Mouse (Mus musculus) thymus, postnatal 14 days (tissue): ENCODE measurements around the gene Gm11060.

Experiments used
- DNase-seq: peaks from one replicate; pipeline ENCODE4 v3.0.0; 2021

The Gm11060 gene

DNA sequence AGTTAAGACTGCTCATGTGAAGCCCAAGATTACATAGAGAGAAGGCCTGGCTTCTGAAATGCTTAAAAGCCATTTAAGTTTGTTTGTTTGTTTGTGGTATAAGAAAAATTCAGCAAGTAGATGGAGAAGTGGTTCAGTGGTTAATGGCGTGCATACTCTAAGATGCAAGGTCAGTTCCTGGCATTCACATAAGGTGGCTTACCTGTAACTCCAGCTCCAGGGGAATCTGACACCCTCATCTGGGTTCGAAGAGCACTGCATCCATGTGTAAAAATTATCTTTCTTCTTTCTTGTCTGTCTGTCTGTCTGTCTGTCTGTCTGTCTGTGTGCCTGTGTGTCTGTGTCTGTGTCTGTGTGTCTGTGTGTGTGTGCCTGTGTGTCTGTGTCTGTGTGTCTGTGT, at the start of gene Gm11060:
TSS of gene Gm11060 (plus strand) at position 301 of the 400 bp plus-strand sequence.
- DNase-seq, result no peak

DNA sequence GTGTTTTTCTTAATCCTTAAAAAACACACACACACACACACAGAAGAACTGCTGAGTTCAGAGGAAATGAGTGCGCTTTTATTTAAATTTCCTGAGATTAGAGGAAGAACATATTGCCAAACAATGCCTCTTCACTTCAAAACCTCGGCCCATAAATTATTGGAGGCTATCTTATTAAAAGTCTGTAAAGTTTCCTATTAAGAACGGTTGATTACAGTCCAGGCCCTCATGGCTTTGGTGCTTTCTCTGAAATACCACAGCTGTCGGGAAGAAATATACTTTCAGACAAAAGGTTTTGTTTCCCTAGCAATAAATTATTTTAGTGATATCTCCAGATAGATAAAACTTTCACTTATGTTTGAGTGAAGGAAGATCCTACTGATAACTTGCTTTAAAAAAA, 48.7 kb upstream of the Gm11060 start:
- no peak for DNase-seq

DNA sequence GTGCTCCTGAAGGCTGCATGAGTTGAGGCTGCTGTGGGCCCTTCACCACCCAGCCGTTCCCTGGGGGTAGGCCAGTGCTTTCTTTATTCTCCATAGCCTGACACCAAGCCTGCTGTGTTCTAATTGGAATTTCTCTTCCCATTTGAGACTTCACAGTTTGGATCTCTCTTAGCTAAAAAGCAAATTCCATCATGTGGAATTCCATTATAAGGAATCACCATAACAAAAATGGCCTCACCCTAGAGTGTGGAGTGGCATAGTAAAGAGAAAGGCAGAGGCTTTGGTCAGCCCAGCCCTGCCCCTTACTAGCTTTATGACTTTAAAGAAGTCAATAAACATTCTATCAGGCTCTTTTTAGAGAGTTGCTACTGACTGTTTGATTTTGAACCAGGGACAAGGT, 43.5 kb upstream of the Gm11060 start:
- no peak for DNase-seq

DNA sequence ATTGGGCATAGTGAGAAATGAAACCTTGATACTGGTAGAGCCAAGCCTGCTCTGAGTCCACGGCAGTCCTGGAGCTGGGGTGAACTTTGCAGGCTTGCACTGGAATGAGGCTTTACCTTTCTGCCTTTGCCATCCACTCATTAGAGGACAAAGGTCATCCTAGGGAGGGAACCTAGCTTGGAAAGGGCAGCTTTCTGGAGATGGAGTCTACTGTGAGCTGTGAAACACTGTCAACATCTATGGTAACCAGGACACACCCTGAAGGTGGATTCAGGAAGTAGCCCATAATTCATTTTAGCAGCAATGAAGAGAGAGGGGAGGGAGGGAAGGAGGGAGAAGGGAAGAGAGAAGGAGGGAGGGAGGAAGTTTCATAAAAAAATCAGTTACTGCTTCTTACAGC, 36.3 kb upstream of the Gm11060 start:
- no peak for DNase-seq

DNA sequence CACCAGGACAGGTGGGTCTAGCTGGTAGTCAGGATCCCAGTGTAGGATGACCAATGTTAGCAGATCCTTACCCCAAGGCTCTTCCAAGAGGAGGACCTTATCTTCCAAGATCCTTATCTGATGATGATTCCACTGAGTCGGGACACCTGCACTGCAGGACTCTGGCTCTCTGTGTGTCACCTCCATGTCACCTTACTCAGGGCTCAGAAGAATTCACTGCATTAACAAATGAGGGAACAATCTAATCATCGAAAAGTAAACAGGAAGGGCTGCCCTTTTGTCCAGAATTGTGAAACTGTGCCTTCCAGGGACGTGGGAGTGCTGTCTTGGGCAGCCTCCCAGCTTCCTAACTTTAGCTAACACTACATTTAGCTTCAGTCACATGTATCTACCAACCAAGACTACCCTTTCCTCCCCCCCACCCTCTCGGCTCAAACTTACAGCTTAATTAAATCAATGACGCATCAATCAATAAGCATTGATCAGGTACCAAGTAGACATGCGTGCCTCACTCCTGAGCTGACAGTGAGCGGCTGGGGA, 33.2 kb upstream of the Gm11060 start:
- no peak for DNase-seq

DNA sequence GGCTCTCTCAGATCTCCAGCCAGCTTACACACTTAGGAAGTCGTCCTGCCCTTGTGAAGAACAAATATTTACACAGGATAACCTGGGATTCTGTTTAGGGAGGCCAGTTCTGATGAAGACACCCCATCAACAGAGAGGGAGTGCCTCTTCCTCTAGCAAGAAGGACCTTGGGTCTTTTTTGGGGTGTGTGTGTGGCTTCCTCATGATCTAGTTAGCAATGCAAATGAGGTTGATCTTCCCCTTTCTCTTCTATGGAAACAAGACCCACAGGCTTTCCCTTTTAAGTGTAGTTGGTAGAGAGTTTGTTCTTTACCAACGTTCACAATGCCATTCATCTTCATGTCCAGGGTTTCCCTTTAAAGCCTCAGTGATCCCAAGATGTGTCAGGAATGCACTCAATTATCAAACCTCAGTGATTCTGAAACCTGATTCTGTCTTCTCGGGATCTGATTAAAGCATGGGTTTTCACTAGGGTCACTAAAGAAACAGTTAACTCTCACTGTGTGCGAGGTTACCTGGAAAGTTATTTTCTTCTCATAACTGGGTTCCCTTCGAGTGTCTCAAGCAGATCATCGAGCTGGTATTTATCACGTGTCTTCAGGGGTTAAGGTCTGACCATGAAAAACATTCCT, 29.0 kb upstream of the Gm11060 start:
- no peak for DNase-seq

DNA sequence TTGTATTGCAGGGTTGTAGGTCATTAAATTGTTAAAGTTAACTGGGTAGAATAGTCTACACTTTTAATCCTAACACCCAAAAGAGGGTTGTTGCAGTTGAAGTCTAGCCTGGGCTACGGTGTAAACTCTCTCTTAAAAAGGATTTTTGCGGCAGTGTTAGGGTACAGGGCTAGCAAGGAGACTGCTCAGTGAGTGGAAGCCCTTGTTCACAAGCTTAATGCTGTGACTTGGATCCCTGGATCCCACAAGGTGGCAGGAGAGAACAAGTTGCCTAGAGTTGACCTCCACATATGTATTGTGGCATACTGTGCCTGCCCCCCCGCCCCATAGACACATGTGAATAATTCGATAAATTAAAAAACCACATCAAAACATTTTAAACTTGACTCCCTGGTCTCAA, 19.3 kb upstream of the Gm11060 start:
- no peak for DNase-seq

DNA sequence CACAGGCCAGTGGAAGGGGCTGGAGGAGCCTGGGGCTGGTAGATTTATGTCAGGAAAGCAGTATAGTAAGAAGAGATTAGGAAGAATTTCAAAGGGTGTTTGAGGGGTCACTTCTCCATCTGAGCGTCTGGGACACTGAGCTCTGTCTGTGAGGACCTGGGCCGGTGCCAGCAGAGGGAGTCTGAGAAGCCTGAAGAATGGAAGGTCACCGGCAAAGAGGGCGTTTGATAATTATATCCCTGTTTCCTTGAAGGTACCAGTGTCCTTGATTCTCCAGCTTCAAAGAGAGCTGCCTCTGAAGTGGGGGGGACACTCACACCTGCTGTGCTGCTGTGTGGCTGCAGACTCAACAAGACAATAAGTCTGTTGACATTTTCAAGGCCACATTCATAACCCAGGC, 17.6 kb upstream of the Gm11060 start:
- DNase-seq, result no peak

DNA sequence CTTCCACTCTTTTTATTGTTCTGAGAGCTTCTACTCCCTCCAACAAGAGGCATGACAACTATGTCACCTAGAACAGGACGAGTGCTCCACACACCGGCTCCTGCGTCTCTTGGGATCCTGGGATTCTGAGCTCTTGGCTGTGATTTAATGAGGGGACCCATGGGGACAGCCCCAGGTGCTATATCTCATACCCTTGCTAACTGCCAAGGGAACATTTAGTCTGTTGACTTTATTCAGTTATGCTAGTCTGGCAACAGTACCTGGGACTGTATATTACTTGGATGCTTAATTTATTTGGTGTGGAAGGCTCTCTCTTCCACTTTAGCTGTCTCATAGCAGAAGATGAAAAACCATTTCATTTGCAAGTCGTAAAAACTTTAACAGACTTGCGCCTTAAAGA, 16.0 kb upstream of the Gm11060 start:
- no peak for DNase-seq

DNA sequence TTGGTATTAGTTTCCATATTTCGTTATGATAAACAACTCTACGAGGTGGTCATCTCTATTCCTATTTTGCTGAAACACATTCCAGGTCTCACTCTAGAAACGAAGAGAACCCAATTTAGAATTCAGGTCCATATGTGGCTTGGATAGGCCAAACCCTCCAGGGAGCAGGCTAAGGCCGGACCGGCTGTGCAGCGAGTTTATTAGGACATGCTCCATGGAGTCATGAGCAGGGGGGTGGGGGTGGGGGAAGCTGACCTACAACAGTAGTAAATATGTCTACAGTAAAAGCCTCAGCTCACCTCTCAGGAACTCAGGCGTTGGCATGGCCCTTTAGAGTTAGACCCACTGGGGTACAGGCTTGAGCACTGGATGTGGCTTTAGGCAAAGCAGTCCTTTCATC, 14.7 kb upstream of the Gm11060 start:
- DNase-seq, result no peak

DNA sequence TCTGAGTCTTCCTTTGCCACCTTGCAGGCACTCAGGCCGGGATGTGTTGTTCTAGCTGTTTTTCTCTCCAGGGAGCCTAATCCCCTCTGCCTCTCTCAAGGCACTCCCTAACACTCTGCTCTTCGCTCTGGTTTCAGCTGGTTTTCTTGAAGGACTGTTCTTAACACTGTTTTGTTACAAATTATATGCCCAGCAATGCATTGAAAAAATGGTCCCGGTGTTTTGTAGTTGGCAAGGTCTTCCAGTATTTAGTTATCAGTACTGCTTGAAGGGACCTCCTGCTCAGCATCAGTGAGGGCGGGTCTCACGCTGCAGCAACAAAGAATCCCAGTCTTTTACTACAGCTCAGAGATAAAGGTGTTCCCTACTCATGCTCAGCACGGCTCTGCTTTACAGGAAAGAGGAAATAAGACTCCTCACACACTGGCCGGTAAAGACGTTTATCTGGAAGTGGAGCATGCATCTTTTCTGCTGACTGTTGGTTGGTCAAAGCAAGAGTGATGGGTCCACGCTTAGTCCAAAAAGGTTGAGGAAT, 9.5 kb upstream of the Gm11060 start:
- DNase-seq, result no peak

DNA sequence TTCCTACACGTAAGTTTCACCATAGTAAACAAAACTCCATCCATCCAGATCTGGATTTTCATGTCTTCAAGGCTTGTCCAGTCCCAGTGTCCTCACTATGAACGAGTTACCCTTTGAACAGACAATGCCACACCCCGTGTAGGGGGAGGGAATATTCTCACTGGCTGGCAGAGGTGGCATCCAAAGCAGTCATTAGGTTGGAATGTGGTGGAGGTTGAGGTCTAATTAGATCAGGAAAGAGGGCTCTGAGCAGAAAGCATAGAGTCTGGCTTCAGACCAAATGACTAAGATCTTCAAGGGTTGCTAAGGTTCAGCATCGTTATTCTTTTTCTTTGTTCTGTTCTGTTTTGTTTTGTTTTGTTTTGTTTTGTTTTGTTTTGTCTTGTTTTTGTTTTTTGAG, 7.8 kb upstream of the Gm11060 start:
- DNase-seq, result no peak

DNA sequence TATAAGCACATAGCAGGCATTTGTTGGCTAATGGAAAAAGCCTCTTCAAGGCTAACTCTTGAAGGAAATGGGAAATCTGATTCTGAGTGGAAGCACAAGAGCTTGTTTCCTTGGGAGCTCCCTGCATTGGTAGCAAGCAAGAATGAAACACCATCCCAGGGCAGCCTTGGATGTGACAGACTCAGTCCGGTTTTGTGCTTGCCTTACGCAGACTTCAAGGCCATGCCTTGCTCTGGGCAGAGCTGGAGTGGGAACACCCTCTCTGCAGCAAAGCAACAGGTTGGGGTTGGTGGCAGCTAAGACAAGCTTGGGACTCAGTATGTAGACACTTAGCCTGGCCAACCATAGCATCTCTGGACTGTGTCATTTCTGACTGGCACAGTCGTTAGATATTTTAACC, 5.7 kb upstream of the Gm11060 start:
- no peak for DNase-seq

DNA sequence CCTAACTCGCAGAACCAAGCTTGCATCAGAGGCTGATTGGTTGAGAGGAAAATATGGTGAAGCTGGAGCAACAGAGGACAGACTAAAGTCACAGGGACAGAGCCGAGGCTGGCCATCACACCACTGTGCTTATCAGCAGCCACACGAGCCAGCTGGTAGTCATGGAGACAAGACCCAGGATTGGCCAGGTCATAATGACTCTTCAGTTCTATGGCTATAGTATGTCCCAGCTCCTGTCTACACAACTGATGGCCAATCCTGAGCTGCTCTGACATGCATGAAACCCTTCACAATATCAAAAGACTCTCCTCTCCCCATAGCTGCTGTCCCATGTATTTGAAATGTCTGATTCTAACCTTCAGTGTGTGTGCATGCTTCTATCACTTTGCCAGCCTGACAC, 3.8 kb upstream of the Gm11060 start:
- DNase-seq, result no peak

DNA sequence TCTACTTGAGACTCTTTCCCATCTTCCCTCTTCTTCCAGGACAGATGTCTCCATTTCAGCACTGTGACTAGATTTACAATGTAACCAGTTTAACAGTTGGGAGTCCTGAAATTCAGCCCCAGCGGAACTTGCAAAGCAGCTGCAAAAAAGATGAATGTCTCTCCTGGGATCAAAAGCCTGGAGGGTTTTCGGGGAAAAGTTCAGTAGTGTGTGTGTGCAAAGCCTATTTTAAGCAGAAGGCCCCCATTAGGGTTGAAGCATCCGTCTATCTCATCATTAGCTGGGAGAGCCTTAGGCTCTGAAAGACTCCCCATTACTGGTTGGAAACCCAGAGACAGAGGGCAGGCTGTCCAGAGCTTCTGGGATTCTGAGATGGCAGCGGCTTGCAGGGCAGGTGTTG, 2.7 kb upstream of the Gm11060 start:
- DNase-seq, result no peak

DNA sequence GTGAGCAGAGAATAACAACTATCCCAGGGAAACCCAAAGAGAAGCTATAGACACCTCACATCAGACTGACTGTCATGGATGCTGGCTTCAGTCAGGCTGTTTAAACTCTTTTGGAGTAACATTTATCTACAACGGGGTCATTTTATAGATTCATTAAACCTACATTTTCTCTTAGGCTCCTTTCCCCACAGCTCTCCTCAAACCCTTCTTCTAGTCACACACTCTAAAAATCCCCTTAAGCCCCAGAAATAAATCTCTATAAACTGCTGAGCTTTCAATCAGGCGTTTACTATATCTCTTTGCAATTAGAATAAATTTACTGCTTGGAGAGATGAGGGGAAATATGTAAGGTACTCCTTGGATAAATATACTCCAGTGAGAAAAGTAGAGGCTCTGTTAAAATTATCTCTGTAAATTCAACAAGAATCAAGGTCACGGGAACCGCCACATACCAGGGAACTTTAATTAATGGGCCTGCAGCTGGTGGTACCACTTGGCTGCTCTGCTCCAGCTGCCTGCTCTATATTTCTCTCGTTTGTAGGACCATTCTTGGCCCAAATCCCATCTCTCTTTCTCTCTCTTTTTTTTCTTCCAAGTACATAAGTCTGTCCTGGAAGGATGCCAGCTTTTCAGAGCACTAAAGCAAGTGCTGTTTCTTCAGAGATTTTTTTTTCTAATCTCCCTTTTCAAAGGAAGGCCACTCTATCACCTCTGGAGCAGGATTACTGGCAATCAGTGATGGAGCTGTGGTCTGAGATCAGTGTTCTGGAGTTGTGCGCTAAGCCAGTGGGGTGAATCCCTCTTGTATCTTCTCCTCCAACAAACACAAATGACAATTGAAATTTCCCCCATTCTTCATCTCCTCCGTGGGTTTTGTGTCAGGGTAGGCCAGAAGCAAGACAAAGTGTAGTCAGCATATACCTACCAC, 2.0 kb upstream of the Gm11060 start:
- no peak for DNase-seq

DNA sequence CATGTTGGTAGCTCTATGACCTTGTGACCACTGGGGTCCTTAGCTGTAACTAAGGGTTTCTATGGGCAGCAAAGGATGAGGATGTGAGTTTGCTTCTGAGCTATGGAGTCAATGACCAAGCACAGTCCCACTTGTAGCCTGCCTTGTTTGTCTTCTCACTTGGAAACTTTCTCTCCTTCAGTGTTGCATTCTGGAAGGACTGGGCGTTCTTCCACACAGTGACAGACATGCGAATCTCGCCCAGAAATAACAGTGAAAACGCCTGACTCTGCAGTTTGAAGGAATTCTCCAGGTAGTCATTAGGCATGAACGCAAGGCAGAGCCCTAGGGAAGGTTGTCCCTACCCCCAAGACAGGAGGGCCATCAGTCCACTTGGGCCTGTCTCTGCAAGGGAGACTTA, 827 bp upstream of the Gm11060 start:
- no peak for DNase-seq

DNA sequence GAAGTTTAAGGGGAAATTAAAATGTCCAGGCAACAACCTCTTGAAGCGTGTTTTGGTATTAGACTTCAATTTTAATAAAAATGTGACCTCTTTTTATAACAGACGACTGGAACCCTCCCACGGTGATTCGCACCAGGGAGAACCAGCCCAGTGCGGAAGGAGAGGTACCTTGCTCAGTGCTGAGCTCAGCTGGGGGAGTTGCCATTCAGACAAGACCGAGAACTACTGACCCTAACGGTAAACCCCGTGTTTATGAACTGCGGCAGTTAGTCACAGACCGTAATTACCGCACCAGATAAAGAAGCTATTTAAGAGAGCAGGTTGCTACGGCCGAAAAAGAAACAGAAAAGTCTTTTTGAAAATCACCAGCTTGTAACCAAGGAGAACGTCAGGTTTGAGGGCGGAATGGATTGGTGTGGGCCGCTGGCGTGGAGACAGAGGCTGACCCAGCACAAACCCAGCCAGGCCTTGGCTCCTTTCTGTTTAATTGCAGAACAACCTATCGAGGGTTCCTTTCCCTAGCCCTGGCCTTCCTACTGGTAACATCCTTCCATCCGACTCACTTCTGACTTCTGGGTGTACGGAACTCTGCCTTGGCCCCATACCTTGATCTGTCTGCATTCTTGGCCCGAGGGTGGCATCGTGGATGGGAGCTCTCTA, 5.6 kb downstream of the Gm11060 start:
- no peak for DNase-seq

DNA sequence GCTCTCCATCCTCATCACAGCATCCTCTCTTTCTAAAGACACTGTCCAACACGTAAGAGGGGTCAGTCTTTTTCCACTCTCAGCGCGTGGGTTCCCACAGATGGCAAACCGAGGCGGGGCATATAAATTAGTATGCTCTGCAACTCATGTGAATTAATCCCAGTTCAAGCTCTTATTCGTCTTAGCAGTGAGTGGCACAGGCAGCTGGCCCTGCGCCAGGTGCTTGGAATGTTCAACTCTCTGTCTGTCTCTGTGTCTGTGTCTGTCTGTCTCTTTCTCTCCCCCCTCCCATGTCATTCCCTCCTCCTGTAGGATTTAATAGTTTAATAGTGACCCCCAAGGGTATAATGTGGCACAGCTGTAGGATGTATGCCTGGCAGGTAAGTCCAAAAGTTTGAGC, 7.6 kb downstream of the Gm11060 start:
- DNase-seq, result no peak

DNA sequence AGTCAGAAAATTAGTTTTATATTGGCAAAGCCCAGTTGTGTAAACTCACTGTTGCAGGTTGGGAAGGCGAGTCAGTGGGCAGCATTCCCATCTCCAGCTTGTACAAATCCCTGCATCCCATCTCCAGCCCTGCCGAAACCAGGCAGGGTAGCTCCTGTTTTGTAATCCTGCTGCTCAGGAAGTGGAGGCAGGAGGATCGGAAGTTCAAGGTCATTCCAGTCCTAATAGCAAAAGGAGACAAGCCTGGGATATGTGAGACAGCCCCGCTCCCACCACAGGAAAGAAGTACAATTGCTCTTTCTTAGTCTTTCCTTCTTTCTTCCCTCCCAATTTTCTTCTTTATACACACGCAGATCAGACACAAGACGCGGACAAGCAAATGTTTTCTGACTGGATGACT, 8.7 kb downstream of the Gm11060 start:
- DNase-seq, result no peak

DNA sequence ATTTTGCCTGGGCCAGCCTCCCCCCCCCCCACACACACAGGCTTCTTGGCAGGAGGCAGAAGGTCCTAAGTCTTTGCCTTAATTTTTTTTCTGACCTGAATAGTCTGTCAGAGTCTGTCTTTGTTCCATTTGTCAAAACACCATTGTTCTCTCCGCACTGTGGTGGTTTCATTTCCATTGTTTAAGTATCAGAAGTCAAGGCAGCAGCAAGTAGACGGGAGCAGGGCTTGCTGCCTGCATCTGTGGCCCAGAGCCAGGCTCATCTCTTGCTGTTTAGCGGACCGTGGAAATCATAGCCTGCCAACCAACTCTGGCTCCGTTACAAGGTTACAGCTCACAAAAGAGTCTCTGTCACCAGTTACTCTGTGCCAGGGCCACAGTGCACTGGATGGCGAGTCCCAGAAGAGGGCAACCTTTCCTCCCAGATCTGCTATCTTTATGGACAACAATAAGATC, 16.9 kb downstream of the Gm11060 start:
- no peak for DNase-seq

DNA sequence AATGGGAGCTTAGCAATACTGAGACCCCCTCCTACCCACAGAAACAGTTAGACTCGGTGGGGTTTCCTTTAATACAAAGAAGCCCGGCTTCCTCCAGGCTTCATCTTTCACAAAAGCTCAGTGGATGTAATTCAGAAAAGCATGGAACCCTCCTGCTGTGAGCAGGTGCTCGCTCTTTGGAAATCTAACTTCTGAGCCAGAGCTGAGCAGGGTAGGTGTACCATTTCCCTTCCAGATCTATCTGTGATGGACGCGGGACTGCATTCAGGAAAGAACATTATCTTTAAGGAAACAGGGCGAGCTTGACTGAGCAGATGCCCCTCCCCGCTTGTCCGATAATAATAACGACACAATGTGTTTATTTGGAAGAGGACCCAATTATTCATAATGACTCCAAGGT, 22.3 kb downstream of the Gm11060 start:
- DNase-seq, result no peak

DNA sequence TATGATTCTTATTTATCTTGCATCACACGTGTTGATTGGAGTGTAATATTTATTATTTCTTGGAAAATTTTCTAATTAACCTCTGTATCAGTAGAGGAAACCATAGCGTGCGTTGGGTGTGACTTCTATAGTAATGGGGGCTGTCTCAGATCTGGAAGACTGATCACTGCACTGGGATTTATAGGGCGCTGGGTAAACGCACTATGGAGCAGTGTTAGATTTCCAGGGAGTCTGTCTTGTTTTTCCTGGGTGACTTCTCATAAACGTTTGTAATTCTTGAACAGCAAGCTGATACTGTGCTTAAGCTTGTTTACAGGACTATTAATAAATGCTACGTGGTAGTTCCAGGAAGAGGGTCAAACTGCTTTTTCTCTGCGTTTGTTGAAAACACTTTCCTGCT, 25.9 kb downstream of the Gm11060 start:
- no peak for DNase-seq
